Mouse (Mus musculus) hindbrain, embryonic 10.5 days (tissue): ENCODE measurements at regions not wholly inside any gene's neighbourhood (a gene's known extent, or its start where the extent isn't known, plus 50 kb on each side); places are given as distances from the start of the nearest gene placed in this dataset.
"Not testable (repeated sequence)": the region's sequence is repeated elsewhere in the genome, so short reads cannot be mapped to it uniquely, and the experiment has no call there.

Experiments used
- DNase-seq: peaks from one replicate; pipeline ENCODE4 v3.0.0-alpha.2; 2017; ENCODE audit warnings: low spot score
- H3K27ac ChIP-seq: fragments of 300-500 bp; sonication (generic); 2 replicates; pipeline ENCODE4 v1.5.1; 2016; ENCODE audit warnings: mild to moderate bottlenecking, moderate library complexity
- H3K27me3 ChIP-seq: fragments of 300-500 bp; sonication (generic); 2 replicates; pipeline ENCODE4 v1.6.1; 2016; ENCODE audit warnings: mild to moderate bottlenecking; ENCODE audit not compliant: poor library complexity, insufficient read depth, severe bottlenecking
- H3K36me3 ChIP-seq: fragments of 300-500 bp; sonication (generic); 2 replicates; pipeline ENCODE4 v1.6.1; 2016; ENCODE audit warnings: mild to moderate bottlenecking, moderate library complexity
- H3K4me1 ChIP-seq: fragments of 300-500 bp; sonication (generic); replicated peaks from 2 replicates; pipeline ENCODE4 v1.6.1; 2016; ENCODE audit warnings: mild to moderate bottlenecking
- H3K4me3 ChIP-seq: fragments of 300-500 bp; sonication (generic); 2 replicates; pipeline ENCODE4 v1.5.1; 2016; ENCODE audit warnings: mild to moderate bottlenecking, moderate library complexity
- H3K9me3 ChIP-seq: fragments of 300-500 bp; sonication (generic); 2 replicates; pipeline ENCODE4 v1.6.1; 2016; ENCODE audit warnings: mild to moderate bottlenecking, moderate library complexity
- WGBS: fragments of 180-500 bp; shearing (Covaris S2); methylation state at CpG from one replicate; pipeline ENCODE4 v1.1.7; 2016; 5-methylcytosine and 5-hydroxymethylcytosine counted together

DNA sequence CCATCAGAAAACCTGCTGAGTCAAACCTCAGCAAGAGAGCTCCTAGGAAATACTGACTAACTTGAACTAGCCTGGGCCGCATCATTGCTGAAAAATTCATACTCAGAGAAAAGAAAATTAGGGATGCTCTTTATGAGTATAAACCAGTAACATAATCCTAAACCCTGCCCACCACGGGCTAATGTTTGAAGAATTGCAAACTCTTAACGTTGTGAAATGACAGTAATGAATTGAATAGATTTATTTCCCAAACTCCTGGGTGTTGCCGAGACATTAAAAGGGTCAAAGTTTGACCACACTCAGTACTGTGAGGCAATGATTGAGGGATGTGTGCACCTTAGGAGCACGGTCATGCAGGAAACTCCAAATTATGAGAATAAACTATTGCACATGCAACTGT lies 125.3 kb downstream of the Gipc2 start:
- no peaks in the 10 kb centered on the region for H3K27me3 ChIP-seq
- no peaks in the 10 kb centered on the region for H3K4me1 ChIP-seq
- DNase-seq: no peak
- no peak overlapping the region for H3K27ac ChIP-seq
- 89% methylated on average over 5 of the region's 5 CpGs for WGBS
- no peaks in the 10 kb centered on the region for H3K36me3 ChIP-seq
- no peak overlapping the region for H3K4me3 ChIP-seq
- H3K9me3 ChIP-seq: no peaks in the 10 kb centered on the region

DNA sequence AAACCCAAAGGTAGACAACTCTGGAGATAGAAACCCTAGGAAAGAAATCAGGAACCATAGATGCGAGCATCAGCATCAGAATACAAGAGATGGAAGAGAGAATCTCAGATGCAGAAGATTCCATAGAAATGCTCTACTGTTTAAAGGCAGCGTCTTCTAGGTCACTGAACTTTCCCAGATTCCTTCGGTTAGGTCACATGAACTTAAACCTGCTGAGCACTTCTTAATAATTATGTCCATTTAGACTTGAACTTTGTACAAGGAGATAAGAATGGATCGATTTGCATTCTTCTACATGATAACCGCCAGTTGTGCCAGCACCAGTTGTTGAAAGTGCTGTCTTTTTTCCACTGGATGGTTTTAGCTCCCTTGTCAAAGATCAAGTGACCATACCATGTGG lies 129.2 kb downstream of the Gipc2 start:
- H3K4me3 ChIP-seq, H3K27me3 ChIP-seq, H3K4me1 ChIP-seq, H3K36me3 ChIP-seq, H3K9me3 ChIP-seq, DNase-seq, H3K27ac ChIP-seq: not testable (repeated sequence)
- 88% methylated on average over 5 of the region's 5 CpGs for WGBS

GRCm38 (mm10) chr3:152035416-152035815 lies 130.6 kb downstream of the Gipc2 start:
- Histone ChIP-seq H3K9me3 (no peaks in the 10 kb centered on the region), H3K4me1 (no peaks in the 10 kb centered on the region), H3K4me3 (no peak overlapping the region), H3K27me3 (no peaks in the 10 kb centered on the region), H3K36me3 (no peaks in the 10 kb centered on the region), H3K27ac (no peak overlapping the region)
- DNase-seq: no peak
- 80% methylated on average over 5 of the region's 5 CpGs for WGBS

- H3K9me3 ChIP-seq: no peaks in the 10 kb centered on the region
- H3K4me3 ChIP-seq: no peak overlapping the region
- DNase-seq: no peak
- 86% methylated on average over 10 of the region's 10 CpGs for WGBS
- no peaks in the 10 kb centered on the region for H3K36me3 ChIP-seq
- no peaks in the 10 kb centered on the region for H3K4me1 ChIP-seq
- no peaks in the 10 kb centered on the region for H3K27me3 ChIP-seq
- no peak overlapping the region for H3K27ac ChIP-seq
Measured at GRCm38 (mm10) chr3:152034686-152035085, 131.3 kb downstream of the Gipc2 start.

DNA sequence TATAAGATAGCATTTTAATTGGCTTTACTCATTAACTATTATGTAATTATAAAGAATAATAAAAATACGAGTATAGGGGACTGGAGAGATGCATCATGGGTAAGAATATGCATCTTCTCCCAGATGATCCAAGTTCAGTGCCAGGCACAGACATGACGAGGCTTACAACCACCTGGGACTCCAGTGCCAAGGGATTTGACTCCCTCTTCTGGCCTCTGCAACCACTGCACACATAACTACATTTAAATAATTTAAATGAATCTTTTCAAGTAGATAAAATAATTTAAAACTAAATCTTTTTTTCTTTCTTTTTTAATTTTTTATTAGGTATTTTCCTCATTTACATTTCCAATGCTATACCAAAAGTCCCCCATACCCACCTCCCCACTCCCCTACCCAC lies 131.8 kb downstream of the Gipc2 start:
- Histone ChIP-seq H3K4me1 (no peaks in the 10 kb centered on the region), H3K27me3 (no peaks in the 10 kb centered on the region), H3K27ac (no peak overlapping the region), H3K4me3 (no peak overlapping the region), H3K9me3 (no peaks in the 10 kb centered on the region), H3K36me3 (no peaks in the 10 kb centered on the region)
- no peak for DNase-seq
- 78% methylated on average over 2 of the region's 2 CpGs for WGBS

- H3K27ac ChIP-seq: no peak overlapping the region
- 79% methylated on average over 3 of the region's 3 CpGs for WGBS
- no peak overlapping the region for H3K4me3 ChIP-seq
Measured at GRCm38 (mm10) chr3:152032663-152033318, 133.2 kb downstream of the Gipc2 start.

DNA sequence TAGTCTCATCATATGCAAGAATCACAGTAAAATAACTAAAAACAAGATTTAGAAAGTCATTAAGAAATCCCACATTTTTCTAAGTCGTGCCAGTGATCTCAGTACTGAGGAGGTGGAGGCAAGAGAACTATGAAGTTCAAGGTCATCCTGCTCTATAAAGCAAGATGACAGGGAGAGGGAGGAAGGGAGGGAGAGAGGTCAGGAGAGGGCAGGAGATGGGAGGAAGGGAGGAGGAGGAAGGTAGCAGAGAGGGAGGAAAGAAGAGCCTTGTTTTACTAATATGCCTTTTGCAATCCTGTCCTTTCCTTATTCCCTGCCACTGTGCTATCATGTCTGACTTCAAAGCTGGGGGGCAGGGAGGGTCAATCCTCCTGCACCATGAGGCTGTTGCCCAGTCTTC lies 137.3 kb downstream of the Gipc2 start:
- DNase-seq: no peak
- Histone ChIP-seq H3K9me3 (no peaks in the 10 kb centered on the region), H3K4me3 (no peak overlapping the region), H3K27ac (no peak overlapping the region), H3K36me3 (no peaks in the 10 kb centered on the region), H3K4me1 (no peaks in the 10 kb centered on the region), H3K27me3 (no peaks in the 10 kb centered on the region)
- WGBS: 73% methylated on average over 1 of the region's 1 CpGs

More at GRCm38 (mm10) chr3:152032663-152033318, 133.2 kb downstream of the Gipc2 start:
- no peaks in the 10 kb centered on the region for H3K27me3 ChIP-seq
- no peaks in the 10 kb centered on the region for H3K9me3 ChIP-seq
- DNase-seq: no peak
- H3K4me1 ChIP-seq: no peaks in the 10 kb centered on the region
- H3K36me3 ChIP-seq: no peaks in the 10 kb centered on the region

DNA sequence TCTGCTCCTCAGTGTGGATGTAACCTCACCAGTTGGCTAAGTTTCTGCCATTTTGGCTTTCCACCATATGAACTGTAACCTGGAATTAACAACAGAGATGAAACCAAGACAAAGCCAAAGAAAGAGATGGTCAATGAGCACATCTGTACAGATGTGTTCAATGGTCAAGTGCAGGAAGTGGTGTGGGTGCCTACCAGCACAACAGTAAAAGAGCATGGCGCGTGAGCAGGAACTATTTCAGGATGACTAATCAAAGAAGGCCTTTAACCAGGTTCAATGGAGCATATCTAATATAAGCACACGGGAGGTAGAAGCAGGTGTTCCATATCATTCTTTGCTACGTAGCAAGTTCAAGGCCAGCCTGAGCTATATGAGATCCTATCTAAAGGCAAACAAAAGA lies 140.0 kb downstream of the Gipc2 start:
- DNase-seq: no peak
- no peak overlapping the region for H3K27ac ChIP-seq
- H3K27me3 ChIP-seq: no peaks in the 10 kb centered on the region
- H3K9me3 ChIP-seq: no peaks in the 10 kb centered on the region
- H3K4me1 ChIP-seq: no peaks in the 10 kb centered on the region
- H3K4me3 ChIP-seq: no peak overlapping the region
- no peaks in the 10 kb centered on the region for H3K36me3 ChIP-seq
- 92% methylated on average over 4 of the region's 4 CpGs for WGBS

GRCm38 (mm10) chr3:152025122-152025521 lies 140.9 kb downstream of the Gipc2 start:
- Histone ChIP-seq H3K27me3 (no peaks in the 10 kb centered on the region), H3K36me3 (no peaks in the 10 kb centered on the region), H3K9me3 (no peaks in the 10 kb centered on the region), H3K27ac (no peak overlapping the region), H3K4me3 (no peak overlapping the region), H3K4me1 (no peaks in the 10 kb centered on the region)
- WGBS: 92% methylated on average over 8 of the region's 8 CpGs
- DNase-seq: no peak

GRCm38 (mm10) chr3:152006747-152007146 lies 159.3 kb downstream of the Gipc2 start:
- 82% methylated on average over 4 of the region's 4 CpGs for WGBS
- no peaks in the 10 kb centered on the region for H3K27me3 ChIP-seq
- H3K27ac ChIP-seq: no peak overlapping the region
- H3K9me3 ChIP-seq: no peaks in the 10 kb centered on the region
- no peaks in the 10 kb centered on the region for H3K4me1 ChIP-seq
- H3K4me3 ChIP-seq: no peak overlapping the region
- H3K36me3 ChIP-seq: no peaks in the 10 kb centered on the region
- no peak for DNase-seq

DNA sequence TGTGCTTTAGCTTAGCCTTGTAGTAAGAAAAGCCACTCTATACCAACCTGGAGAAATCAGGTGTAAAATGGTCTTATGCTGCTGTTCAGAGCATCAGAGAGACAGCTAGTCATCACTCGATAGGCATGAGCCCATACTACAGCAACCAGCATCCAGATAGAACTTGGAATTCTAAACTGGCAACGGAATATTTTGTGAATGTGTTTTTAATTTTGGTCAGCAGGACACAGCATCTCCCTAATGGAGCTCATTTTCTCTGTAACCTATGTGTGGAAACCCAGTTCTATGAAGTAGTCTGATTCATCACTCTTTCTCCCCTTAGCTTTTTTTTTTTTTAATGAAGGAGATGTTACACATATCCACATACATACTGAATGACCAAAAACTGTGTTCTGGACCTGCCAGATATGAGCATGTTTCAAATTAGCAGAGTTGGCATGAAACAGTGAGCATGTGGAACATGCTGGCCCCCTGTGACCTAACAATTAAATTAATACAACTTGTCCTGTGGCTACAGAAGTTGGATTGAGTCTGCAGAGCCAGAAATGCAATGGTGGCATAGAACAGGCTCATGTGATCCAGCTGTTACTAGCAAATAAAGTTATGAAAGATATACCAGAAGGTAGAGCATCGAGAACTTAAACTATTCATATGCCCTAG lies 160.5 kb downstream of the Gipc2 start:
- H3K4me3 ChIP-seq: no peak overlapping the region
- no peaks in the 10 kb centered on the region for H3K36me3 ChIP-seq
- H3K4me1 ChIP-seq: no peaks in the 10 kb centered on the region

GRCm38 (mm10) chr3:152004411-152004955 lies 161.5 kb downstream of the Gipc2 start:
- no peak for DNase-seq
- Histone ChIP-seq H3K27me3 (no peaks in the 10 kb centered on the region), H3K9me3 (no peaks in the 10 kb centered on the region), H3K36me3 (no peaks in the 10 kb centered on the region), H3K4me3 (no peak overlapping the region), H3K27ac (no peak overlapping the region), H3K4me1 (no peaks in the 10 kb centered on the region)
- WGBS: 89% methylated on average over 7 of the region's 7 CpGs

More for the DNA sequence above, 160.5 kb downstream of the Gipc2 start:
- DNase-seq: no peak
- Histone ChIP-seq H3K9me3 (no peaks in the 10 kb centered on the region), H3K27ac (no peak overlapping the region), H3K27me3 (no peaks in the 10 kb centered on the region)
- WGBS: 84% methylated on average over 3 of the region's 3 CpGs

GRCm38 (mm10) chr3:151997534-151998107 lies 160.2 kb upstream of the Ptgfr start:
- no peaks in the 10 kb centered on the region for H3K27me3 ChIP-seq
- WGBS: 88% methylated on average over 4 of the region's 4 CpGs
- no peaks in the 10 kb centered on the region for H3K9me3 ChIP-seq
- no peak overlapping the region for H3K27ac ChIP-seq
- no peak for DNase-seq
- H3K4me3 ChIP-seq: no peak overlapping the region
- H3K36me3 ChIP-seq: no peaks in the 10 kb centered on the region
- H3K4me1 ChIP-seq: no peaks in the 10 kb centered on the region
